Mouse (Mus musculus): ENCODE results near the gene Lrp8.

GRCm38 (mm10) chr4:107837910-107838309, 35.8 kb downstream of the Lrp8 start:
- no peak for TF ChIP-seq CTCF (IDR thresholded peaks at IDR 0.05; ENCODE audit: borderline replicate concordance, control insufficient read depth, extremely low read depth, insufficient read depth, low read length, poor library complexity)
- TF ChIP-seq POLR2A (IDR thresholded peaks at IDR 0.05; ENCODE audit: control insufficient read depth, extremely low read depth, insufficient read depth, low read length, poor library complexity) = no peak
